Mouse (Mus musculus) heart, adult 8-10 months (tissue): Measurements from ENCODE around the gene Prrt1. TPM values are rescaled to one million over a fixed set of nuclear protein-coding genes. Genes with fewer than 3 reads are reported as not detected.

ENCODE experiments used
- DNase-seq: peaks from one replicate; pipeline ENCODE4 v3.0.0; 2022; ENCODE audit warnings: low spot score
- total RNA-seq, 4 experiments: library from RNA; stranded (reverse); gene quantifications; 2 replicates each; pipeline ENCODE4 v1.2.4; 2022

The Prrt1 gene
- total RNA-seq, 4 experiments from 2014 or later: 0.92 to 1.4 (median 1.1) TPM

DNA sequence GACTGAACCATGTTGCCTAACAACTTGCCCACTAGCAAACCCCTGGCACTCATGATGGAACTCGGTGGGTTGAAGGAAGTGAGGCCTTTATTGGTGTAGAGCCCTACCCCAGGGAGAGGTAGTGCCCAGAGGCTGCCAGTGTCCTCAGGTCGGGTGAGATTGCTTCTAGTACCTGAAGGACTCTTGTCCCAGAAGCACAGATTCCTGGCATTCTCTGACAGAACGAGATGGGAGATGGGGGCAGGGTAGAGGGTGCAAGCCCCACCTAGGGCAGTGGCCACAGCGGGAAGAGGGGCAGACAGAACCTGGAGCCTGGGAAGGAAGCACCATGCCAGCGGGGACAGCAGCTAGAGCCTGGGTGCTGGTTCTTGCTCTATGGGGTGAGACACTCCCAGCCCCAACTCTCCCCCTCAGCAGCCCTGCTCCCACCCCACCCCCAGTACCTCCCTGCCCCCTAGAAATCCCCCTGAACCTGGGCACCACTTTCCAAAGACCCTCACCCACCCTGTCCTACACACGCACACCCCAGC is 31.7 kb upstream of the Prrt1 start, which contains the start of gene Ager:
Ager (plus strand) TSS at position 297 of the 530 bp plus-strand sequence.
- DNase-seq: no peak

DNA sequence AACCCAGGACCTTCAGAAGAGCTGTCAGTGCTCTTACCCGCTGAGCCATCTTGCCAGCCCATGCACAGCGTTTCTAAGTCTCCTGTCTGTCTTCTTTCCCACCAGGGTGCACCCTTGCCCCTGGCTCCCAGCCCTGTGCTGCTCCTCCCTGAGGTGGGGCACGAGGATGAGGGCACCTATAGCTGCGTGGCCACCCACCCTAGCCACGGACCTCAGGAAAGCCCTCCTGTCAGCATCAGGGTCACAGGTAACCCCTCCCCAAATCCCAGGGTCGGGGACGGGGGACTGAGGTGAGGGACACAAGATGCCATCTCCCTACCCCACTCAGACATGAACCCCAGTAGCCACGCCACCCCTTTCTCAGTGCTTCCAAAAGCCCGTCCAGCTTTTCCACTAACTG is 29.4 kb upstream of the Prrt1 start:
- DNase-seq: no peak

DNA sequence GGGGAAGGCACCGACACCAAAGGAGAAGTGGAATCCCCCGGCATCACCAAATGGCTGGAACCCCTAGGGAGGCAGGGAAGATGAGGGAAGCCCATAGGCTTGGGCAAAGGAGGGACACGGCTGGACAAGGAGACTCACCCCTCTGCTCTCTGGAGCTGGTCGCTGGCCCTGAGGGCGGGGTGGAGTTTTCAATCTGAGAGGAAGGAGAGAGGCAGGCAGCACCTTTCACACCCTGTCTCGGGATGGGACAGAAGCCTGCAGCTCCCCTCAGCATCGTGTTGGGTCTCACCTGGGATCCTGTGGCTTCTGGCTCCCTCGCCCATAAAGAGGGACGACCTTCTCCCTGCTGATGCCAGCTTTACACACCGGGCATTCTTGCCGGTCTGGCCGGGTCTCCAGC is 27.5 kb upstream of the Prrt1 start:
- DNase-seq: no peak

DNA sequence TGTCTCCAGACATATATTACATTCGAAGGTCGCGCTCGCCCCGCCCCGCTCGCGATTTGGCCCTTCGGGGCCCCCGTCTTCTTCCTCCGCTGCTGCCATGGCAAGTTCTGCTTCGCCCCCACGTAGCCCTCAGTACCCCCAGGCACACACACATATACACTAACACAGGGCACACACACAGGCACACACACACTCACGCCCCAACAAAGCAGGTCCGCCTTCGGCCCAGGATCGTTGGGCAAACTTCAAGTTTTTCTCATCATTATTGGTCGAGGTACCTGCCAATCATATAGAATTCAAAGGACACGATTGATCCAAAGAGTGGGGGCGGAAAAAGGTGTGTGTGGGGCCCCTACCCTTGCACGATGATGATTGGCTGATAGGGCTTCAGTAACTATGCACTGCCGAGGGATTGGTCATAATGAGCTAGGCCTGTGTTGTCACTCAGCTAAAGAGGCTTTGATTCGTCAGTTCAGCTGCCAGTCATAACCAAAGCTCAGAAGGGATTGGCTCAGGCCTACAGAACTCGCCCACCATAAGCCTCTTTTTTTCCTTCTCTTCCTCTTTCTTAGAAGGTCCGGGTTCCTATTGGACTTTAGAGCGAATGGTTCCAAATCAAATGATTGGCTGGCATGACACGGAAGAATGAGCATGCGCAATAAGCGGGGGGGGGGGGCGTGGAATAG is 25.8 kb upstream of the Prrt1 start, which contains the start of gene Rnf5:
Rnf5 (minus strand) TSS at position 316 of the 686 bp plus-strand sequence.
- DNase-seq: peak; percentile 100

DNA sequence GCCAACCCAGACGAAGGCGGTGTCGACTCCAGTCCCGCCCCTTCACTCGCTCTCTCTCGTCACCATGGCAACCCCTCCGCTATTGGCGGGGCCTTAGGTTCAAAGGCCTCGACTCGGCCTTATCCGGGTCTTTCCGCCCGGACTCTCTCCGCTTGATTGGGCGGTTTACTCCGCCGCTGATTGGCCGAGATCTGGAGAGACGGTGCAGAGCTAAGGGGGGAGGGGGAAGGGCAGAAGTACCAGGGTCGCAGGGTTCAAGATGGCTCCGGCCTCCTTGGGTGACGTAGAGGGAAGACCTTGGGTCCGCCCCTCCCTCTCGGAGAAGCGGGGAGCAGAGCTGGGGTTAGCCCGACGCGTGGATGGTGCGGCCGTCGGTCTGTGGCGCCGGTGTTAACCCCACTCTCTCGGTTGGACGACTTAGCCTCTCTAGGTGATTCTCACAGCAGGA is 25.2 kb upstream of the Prrt1 start, which contains the start of gene Agpat1:
Agpat1 (plus strand) TSS at position 202 of the 448 bp plus-strand sequence.
- DNase-seq: peak; percentile 99

DNA sequence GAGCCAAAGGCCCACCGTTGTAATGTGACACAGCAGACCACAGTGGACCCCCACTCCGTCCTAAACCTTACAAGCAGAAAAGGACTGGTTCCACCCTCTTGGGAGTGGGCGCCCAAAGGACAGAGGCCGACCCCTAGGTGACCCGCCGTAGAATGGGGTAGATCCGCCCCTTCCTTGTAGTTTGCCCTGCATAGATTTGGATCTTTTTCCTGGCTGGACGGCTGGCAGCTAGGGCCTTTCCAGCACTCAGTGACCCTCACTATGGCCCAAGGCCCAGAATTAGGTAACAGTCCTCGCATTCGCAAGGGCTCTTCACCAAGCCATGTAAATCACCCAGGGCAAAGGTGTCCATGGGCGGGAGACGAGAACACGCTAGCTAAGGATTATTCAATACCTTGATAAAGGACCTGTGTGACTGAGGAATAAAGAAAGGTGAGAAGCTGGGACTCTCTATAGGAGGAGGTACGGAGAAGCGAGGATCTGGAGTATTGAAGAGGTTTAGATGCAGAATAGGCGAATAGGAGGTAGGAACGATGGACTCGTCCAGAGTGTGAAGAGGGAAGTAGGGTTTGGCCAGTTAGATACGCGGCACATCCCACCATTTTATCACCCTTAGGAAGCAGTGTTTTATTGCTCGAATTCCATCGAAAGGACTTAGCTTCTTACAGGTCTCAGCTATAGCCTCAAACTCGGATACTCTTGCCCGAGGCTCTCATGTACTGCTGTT is 24.7 kb upstream of the Prrt1 start:
- no peak for DNase-seq

DNA sequence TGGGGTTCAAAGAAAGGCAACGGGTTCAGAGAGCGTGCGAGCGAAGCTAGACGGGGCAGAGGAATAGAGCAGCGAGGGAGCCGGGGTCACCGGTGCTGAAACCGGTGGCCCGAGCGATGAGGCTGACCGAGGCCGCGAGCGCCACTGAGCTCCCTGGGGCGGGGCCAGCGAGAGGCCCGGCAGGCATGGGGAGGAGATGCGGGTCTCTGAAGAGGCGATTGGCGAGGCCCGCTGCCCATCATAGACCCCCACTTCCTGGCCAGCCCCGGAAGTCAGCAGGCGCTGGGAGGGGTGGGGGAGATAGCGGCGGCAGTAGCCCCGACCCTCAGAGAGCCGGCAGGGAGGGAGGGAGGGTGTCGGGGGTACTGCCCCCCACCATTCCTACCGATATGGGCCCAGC is 23.7 kb upstream of the Prrt1 start:
- DNase-seq: peak; percentile 97

DNA sequence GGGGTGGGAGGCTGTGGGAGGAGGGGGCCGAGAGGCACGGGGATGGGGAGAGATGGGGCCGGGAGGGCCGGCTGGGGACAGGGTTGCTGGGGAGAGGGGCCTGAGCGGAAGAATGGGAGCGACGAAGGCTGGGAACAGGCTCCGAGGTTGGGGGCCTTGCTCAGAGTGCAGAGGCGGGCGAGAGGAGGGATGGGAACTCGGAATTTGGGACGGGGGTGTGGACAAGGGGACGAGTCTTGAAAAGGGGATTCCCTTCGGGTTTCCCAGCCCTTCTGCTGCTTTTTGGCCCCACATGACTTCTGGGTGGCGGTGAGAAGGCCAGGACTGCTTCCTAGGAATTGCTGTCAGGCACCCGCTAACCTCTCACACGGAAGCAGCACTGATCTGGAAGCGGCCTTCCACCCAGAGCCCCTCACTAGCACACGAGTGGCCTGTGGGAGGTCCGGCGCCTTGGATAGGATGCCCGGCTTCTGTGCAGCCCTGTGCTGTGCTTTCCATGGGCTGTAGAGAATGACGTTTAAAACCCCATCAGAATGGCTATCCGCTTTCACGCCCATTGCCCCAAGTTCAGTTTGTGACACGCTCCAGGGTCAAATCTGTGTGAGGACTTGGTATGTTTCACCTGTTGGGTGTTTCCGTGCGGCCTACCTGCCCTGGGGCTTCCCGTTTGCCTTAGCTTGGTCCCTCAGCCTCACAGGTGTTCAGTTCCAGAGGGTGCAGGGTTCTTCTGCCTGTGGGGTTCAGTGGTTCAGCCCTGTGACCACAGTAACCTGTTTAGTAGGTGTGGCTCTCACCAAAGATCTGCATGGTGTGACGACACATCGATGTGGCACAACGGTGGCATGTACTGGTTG is 22.9 kb upstream of the Prrt1 start:
- no peak for DNase-seq

DNA sequence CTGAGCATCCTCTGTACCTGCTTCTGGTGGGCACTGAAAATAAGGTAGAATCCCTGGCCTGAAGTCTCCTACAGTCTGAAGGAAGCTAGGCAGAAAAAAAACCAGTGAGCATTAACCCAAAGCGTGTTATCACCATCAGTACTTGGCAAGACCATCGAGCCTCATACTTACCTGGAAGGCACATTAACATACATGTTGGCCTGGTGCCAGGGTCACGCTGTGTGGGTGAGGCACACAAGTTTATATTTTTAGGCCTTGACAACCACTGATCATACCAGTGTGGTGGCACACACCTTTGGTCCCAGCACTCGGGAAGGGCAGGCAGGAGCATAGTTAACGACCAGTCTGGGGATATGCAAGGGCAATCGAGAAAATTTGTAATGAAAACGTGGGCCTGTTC is 21.3 kb upstream of the Prrt1 start:
- DNase-seq: no peak

DNA sequence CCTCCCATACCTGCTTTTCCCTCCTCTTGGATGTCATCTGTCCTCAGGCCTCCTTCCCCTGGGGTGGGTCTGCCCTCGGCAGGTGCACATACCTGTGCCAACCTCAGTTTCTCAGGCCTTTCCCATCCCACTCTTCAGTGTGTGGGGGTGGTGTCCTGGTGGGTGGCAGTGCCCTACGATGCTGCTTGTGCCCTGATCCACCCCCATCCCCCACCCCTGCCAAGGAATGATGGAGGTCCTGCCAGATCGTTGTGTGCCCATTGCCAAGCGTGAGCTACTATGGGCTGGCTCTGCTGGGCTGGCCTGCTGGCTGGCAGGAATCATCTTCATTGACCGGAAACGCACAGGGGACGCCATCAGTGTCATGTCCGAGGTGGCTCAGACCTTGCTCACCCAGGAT is 18.3 kb upstream of the Prrt1 start:
- no peak for DNase-seq

DNA sequence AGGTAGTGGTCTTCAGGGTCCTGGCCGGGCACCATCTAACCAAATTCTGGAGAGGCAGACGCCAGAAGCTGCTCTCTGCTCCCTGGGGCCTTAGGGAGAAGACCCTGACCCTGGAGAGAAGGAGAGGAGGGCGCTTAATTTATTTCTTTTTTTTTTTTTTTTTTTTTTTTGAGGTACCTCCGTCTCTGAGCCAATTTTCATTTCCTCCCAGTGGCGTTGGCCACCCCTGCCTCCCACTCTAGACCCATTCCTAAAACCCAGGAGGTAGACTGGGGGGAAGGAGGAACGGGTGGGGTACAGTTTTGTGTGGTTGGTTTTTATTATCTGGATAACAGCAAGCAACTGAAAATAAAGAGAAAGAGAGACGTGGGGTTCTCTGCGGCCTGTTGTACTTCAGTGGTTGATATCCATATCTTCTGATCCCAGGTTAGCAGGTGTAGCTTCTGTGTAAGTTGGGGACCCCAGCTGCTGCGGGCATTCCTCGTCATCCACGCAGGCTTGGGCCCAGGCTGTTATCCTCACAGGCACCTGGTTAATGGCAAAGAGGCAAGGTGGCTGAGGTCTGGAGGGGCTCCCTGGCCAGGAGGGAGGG is 16.2 kb upstream of the Prrt1 start:
- no peak for DNase-seq

DNA sequence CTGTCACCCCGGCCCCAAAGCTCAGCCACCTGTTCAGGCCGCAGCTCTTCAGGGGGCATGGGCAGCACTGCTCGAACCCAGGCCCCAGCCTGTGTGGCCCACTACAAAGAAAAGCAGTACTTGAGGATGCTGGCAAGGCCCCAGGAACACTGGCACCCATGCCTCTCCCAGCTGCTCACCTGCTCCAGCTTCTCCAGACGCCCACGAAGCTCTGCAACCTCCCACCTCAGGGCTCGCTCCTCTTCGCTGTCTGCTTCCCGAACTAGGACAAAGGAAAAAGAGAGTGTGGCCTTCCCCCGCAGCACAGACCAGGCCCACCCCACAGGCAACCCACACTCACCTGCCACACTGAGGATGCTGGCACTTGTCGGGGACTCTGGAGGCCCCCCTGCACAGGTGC is 15.5 kb upstream of the Prrt1 start:
- DNase-seq: no peak

DNA sequence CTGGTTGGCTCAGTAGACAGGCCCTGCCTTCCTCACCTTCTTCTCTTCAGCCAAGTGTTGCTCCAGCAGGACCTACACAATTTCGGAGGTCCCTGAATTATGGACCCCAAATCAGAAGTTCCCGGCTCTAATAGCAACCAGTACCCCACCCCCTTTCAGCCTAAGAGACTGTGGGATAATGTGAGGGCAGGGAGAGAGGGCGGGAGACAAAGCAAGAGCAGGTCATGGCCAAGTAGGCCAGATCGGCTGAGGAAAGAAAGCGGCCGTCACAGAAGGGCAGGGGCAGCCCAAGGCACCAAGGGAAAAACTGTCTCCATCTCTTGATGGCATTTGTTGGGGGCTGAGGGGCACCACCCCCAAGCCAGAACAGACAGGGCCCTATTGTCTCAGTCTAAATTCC is 13.5 kb upstream of the Prrt1 start, which contains the start of gene Egfl8:
Egfl8 (minus strand) TSS at position 101 of the 400 bp plus-strand sequence.
- DNase-seq: no peak

DNA sequence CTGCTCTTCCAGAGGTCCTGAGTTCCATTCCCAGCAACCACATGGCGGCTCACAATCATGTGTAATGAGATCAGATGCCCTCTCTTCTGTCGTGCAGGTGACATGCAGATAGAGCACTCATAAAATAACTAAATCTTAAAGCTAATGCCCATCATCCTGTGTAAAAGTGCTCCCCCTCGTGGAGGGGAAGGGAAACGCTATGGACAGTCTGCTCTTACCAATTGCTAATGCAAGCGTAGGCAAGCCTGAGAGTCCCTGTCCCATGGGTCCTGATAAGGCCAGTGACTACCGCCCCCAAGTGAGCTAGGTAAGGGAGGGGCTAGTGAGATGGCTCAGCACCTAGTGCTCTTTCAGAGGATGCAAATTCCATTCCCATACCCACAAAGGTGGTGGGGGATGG is 10.3 kb upstream of the Prrt1 start:
- DNase-seq: peak; percentile 81

DNA sequence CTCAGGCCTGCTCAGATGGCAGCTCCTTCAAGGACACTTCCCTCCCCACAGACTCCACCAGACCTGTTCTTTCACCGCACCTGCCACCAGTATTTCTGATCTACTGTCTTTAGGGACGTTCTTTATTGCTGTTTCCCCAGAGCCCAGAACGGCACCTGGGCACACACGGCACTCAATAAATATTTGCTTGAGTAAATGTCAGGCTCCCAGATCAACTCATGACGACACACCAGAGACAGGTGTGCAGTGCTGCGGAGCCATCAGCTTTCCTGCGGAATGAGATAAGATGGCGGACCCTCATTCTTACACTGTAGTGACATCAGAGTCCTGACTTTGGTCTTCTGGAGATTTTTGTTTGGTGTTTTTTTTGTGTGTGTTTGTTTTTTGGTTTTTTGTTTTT is 8.3 kb upstream of the Prrt1 start:
- DNase-seq: no peak

DNA sequence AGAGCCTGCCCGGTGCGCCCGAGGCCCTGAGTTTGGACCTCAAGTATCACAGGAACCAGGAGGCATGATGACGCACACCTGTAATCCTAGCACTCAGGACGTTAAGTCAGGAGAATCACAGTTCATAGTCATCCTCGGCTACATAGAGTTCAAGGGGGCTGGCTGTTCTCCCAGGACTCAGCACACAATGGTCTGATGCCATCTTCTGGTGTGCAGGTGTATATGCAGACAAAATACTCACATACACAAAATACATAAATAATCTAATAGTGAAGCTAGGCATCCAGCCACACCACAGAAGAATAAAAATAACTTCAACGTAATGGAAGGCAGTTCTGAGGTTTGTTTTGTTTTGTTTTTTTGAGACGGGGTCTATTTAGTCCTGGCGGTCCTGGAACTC is 6.2 kb upstream of the Prrt1 start:
- no peak for DNase-seq

DNA sequence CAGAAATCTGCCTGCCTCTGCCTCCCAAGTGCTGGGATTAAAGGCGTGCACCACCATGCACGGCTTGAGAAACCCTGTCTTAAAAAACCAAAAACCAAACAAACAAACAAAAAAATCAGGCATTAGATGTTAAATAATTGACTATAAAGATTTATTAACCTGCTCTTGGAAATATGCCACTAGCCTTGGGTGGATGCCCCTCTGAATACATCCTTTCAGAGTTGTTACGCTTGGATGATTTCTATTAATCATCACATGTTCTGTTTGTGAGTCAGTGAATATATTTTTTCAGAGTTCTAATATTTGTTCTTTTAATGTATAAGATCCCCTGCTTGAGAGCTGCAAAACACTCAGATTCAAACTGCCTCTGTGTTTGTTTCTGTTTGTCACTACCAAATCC is 4.4 kb upstream of the Prrt1 start:
- no peak for DNase-seq

DNA sequence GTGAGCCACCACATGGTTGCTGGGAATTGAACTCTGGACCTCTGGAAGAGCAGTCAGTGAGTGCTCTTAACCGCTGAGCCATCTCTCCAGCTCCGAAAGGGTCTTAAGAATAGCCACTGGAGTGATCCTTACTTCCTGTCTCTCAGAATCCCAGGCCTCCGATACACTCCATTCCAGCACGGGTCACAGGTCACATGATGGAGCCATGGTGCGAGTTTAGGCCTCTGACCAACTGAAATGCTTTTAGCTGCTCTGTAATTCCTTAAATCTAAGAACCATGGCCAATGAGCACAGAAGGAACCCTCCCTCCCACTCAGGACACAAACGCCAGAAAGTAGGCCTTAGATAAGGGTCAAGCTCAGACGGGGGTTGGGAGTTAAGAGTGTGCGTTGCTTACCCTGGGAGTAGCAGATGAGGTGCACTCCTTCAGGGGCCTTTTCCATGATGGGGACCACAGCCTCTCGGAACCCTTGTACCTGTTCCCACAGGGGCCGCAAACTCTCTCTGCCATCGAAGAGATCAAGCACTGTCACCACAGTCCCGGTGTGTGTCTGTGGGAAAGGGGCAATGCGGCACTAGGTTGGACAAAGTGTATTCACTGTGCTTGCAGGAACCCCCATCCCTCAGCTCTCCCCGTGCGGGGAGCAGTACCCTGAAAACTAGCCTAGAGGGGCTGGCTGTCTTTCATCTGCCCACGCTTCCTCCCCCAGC is 3.1 kb upstream of the Prrt1 start:
- no peak for DNase-seq

DNA sequence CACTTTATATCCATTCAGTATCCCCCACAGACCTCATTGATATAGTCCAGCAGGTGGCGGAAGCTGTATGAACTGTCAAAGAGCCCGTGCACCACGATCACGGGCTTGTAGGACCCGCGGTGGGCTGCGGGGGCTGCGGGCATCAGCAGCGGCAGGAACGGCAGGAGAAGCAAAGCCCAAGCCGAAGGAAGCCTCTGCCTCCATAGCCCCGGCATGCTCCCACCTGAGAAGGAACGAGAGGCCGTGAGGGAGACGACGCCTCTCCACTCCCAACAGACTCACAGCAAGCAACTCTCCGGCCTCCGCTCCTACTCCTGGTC is 2.6 kb upstream of the Prrt1 start:
- DNase-seq: no peak

DNA sequence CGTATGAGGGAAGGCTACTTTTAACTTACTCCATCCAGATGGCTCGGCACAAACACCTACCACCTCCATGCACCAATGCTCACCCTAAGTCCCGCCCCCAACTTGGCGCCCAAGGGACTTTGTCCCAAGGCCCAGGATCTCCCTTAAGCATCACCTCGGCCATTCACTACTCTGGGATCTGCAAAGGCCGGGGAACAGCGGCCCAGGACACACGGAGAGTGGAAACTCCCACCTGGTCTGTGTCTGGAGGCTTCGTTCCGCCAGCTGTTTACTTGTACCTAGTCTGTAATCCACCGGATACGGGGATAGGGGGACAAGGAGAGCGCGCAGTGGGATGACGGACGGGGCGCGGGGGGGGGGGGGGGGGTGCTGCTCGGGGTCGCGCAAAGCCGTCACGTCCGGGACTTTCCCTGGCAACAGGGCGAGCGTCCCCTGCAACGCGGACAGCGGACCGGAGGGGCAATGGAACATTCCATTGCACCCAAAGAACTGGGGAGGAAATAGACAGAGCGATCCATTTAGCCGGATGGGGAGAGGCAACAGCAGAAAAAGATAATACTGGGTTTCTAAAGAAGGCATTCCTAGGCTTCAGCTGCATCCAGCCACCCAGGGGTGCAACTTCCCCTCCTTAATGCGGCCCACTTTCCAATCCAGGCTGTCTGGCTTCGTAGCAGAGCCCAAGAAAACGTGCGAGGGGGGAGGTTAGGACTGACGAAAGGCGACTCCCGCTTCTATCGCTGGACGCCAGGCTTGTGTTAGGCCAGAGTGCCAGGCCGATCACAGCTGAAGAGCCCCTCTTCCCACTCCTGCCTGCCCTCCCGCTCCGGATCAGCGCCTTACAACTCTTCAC is 2.0 kb upstream of the Prrt1 start:
- peak; percentile 88 for DNase-seq
